Mouse (Mus musculus) adrenal gland, postnatal 25 days (tissue): ENCODE measurements around the gene Cnnm2. TPM values are rescaled to one million over a fixed set of nuclear protein-coding genes. Genes with fewer than 3 reads are reported as not detected.

ENCODE experiments used
- DNase-seq: peaks from one replicate; pipeline ENCODE4 v3.0.0; 2021; ENCODE audit warnings: mixed read lengths
- total RNA-seq: library from RNA; stranded (reverse); gene quantifications from 2 replicates; pipeline ENCODE4 v1.2.3, GENCODE M21; 2021

Gene Cnnm2
- total RNA-seq, 1 experiment from 2014 or later: 20.9 TPM

DNA sequence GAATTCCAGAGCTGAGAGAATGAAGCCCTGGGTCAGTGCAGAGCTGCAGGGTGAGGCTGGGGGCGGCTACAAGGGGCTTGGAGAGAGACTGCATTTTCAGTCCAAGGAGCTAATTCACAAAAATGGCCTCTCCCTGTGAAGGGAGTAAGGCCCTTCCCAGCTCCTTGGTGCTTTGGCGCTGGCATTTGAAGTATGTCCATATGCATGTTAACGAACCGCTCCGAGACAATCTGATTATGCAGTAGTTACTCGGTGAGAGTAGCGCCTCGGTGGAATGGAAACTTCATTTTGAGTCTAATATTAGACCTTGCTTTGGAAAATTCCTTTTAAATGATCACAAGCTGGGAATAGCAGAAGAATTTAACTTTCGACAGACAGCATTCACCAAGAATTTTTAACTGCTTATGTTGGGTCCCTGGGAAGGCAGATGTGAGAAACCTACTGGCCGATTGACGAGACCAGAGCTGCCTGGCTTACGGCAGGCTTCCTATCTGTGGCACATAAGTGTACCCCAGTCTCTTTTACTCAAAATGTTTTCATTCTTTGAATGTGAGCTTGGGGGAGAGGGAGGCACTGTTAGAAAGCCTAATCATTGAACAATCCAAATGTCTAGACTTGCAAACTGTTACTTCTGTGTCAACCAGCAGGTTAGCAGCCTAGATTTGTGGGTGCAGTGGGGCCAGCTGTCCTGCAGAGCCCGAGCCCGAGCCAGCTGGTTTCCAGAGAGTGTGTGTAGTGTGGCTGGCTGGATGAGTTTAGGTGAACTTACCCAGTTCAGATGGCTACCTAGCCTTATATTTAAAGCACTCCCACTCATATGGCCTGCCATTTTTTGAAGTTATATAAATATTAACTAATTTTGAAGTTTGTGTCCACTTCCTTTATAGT lies 87.2 kb downstream of the Cnnm2 start:
- no peak for DNase-seq

DNA sequence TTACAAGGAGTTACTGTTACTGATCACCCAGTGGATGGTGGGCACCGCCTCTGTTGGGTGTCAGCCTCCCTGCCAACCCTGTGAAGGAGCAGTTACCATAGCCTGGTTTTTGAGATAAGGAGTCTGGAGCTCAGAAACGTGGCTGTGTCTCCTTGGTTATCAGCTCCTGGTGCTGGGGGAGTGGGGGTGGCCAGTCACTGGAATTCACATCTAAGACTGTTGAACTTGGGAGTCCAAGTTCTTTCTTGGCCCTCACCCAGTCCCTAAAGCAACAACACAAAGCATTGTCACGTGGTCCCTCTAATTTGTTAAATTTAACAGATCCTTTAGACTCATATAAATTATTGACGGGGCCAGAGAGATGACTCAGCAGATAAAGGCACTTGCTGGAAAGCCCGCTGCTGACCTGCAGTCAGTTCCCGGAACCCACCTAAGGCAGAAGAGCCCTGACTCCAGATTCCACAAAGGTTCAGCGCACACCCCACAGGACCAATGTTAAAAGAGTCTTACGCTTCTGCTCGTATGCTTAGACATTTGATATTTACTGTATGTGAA lies 88.1 kb downstream of the Cnnm2 start:
- DNase-seq: no peak

DNA sequence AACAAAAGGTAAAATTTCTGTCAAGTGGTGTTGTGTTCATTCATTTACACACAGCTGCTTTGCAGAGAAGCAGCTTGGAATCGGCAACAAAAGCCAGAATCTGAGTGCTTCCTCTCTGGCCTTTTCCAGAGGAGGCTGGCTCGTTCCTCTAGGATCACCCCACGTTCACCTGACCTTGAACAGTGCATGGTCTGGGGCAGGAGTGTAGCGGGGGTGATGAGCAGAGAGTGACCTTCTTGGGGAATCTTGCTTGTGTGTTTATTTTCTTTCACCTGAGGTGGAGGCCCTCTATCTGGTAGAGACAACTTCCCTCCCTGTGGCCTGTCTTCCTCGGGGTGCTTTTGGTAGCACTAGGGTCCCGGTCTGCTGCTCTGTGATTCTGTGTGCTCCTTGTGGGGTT lies 94.8 kb downstream of the Cnnm2 start:
- DNase-seq: no peak

DNA sequence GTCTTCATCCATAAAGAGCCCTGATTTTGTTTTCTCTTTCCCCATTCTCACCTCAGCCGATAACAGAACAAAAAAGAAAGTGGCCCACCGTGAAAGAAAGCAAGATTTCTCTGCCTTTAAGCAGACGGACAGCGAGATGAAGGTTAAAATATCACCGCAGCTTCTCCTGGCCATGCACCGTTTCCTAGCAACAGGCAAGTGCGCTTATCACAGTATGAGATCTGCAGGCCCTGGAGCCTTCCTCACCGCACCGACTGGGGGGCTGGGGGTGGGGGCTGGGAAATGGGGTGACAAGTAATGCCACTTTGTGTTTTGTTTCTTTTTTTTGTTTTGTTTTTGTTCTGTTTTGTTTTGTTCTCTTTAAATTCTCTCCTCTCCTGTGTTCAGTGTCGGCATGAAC lies 95.4 kb downstream of the Cnnm2 start:
- DNase-seq: no peak

DNA sequence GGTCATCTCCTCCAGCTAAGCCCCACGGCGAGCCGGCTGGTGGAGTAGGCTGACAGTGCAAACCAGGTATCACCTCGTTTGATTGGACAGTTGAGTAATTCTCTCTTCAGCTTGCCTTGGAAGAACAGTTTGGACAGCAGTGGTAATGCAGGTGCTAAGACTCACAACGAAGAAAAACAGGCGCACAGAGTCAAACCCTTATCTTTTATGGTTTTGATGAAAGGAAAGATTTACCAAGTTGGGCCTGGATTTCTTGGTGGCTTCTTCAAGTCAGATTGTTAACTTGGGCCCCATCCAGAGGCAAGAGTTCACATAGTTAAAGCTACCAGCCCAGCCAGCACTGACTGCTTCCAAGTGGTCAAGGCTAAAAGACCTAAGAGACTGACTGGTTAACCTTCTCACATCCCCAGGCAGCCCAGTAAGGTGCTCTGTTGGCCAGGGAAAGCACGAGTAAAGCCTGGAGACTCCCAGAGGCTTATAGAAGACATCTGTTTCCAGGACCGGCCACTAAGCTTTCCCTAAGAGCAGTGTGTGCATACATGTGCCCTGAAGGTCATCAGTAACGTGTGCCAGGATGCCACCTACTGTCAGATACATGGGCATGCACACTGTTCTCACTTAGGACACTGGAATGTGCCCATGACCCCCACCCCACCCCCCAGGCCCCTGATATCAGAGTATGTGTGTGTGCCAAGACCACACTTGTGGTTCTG lies 96.0 kb downstream of the Cnnm2 start:
- no peak for DNase-seq

DNA sequence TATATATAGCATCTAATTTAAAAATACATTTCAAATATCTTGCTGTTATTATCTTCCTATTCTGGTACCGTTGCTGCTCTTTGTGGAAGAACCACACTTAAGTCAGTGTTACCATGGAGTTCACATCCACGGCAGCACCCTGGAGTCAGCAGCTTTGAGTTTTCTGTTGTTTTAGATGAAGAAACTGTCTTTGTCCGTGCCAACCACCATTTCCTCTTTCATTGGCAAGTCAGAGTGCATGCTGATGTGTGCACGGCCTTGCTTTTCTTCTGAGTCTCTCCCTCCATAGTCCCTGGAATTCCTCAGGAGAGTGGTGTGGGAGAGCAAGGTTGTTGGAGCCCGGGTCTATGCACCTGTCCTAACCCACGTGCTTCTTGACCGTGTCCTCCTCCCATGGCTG lies 96.8 kb downstream of the Cnnm2 start:
- DNase-seq: no peak

DNA sequence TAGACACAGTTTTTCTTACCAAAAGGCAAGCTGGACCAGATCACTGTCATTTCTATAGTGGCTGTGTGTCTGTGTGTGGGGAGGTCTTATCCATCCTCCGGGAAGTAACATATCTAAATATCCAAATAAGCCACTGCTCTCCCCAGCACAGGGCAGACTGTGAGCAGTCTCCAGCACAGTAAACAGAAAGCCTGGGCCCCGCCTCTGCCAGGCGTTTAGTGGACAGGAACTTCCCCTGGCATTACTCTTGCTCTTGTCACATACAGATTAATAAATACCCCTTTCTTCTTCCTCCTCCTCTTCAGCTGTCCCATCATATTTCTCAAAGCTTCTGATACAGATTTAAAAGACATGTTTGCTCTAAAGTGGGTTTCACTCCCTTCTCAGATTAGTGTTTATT lies 101.2 kb downstream of the Cnnm2 start:
- no peak for DNase-seq

DNA sequence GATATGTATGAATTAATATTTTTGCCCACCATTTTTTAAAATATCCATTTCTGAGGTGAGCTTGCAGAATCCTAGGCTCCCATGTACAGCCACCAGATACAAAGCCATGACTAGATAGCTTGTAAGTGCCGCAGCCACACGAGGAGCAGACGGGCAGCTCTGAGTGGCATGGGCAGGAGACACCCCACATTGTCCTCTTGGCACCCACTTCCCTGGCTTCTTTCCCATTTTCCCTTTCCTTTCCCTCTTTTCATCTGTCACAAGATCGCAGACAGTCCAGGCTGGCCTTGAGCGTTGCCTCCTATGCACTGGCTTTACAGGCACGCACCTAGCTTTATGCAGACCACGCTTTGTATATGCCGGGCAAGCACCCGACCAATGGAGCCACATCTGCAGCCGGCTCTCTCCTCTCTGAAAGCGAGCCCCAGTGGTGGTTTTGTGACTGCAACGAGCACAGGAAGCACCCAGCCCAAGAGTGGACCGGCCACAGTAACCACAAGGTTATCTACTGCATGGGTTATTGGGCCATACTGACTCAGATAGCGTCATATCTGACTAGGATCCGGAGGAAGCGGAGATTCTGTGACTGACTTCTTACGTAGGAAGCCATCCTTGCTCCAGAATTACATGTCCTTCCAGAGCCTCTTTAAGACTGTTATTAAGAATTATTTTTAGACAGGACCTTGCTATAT lies 102.0 kb downstream of the Cnnm2 start:
- peak; percentile 36 for DNase-seq

DNA sequence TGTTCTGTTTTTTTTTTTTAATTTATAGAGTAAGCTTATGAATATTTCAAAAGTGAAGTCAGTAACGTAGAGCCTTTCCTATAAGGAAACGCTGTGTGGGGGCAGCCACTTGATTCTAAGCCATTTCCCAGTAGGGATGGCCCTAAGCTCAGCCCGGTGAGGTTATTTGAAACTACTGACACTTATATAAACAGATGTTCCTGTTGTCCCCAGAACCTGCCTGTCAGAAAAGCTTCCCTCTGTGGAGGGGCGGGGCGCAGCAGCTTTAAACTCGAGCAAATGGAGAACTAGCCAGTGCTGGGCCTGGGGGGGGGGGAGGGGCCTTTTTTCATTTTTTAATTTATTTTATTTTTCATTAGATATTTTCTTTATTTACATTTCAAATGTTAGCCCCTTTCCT lies 102.7 kb downstream of the Cnnm2 start:
- no peak for DNase-seq

DNA sequence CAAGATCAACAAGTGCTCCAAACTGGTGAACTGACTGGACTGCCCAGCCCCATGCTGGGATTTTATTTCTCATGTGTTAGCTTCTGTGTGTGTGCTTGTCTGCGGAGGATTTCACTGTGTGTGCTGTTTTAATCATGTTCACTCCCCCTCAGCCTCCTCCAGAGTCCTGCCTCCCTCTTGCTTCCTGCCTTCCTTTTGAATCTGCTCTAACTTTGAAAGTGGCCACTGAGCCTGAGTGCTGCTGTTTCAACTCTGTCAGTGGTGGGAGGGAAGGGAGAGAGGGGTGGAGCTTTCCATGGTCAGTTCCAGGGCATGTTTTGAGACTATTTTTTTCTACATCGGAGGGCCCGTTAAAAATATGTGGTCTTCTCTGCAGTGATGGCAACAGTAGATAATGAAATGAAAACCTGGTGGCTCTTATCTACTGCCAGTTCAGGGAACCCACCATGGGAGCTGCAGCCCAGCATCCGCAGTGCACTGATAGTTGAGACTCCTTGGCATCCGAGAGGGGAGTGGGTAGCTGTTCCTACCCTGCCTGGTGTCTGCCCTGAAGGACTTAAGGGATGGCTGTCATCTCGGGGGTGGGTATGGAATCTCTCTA lies 103.4 kb downstream of the Cnnm2 start:
- DNase-seq: no peak

DNA sequence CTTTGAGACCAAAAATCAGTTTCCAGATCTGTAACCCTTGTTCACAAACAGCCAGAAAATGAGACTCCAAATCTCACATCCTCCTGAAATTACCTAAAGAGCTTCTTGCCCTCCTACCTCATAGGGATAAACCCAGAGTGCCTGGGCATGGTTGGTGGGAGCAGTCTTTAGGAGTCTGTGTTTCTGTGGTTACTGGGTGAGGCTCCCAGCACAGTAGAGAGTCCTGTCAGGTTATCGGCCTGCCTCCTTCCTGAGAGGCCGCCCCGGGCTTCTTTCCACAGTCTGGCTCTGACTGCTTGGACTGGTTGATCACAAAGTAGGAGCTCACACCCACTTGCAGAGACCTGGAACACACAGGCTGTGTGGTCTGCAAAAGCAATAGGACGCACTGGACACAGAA lies 104.0 kb downstream of the Cnnm2 start:
- DNase-seq: no peak

DNA sequence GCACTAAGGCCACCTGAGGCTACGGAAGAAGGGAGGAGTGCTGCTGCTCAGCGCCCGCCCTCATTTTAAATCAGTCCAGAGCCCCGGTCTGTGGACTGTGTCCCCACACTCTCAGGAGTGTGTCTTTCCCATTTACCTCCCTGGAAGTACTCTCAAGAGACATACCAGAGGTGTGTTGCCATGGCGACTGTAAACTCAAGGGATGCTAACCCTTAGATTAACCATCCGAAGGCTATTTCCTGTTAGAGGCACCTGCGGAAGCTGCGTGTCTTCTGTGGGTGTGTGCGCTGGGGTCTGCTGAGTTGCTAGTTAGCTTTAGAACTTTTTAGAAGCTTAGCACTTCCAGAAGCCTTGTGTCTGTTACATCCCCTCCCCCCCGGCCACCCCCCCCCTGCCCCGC lies 107.7 kb downstream of the Cnnm2 start:
- DNase-seq: no peak

DNA sequence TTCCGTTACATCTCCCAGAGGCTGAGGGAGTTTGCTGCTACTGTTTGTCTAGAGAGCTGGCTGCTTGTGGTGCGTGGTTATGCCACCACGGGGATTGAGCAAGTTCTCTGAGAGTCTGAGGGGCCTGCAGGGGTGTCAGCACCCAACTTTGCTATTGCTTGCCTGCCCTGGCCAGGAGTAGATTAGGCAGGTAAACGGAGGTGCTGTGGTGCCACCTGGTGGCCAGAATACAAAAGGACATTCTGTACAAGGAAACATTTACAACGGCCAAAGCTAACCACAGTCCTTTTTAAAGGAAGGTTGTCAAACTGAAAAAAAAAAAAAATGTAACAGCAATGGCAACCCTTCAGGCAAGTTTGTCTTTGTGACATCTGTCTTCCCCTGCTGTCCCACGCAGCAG lies 108.1 kb downstream of the Cnnm2 start:
- DNase-seq: peak; percentile 81

DNA sequence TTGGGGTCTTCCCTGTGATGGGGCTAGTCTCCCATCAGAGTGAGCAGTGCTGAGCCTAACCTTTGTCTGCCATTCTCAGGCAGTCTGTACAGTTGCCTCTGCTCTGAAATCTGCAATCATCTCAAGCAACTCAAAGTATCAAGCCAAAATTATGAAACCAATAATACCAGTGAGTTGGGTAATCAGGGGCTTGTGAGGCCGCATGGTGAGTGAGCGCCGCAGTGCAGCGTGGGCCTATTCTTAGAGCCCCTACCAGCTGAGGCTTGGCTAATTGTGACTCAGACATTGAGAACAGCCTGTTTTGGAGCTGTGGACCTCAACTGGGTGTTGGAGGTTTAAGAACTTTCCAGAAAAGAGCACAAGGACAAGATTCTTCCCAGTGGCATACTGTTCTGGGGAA lies 109.7 kb downstream of the Cnnm2 start:
- peak; percentile 36 for DNase-seq

DNA sequence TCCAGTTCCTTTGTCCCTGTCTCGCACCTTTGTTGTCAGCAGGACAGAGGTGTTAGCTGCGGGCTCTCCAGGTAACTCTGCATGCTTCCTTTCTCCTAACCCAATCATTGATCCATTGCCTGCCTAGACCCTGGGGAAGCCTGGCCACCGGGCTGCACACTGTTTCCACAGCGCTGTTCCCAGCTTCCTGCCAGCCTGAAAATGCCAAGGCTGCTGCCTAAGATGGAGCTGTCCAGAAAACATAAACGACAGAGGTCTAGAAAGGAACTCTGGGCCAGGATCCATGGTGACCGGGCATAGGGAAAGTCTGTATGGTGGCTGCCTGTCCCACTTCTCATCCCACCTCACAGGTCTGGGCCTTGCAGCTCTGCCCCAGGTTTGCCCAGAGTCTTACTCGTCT lies 110.3 kb downstream of the Cnnm2 start:
- peak; percentile 58 for DNase-seq

DNA sequence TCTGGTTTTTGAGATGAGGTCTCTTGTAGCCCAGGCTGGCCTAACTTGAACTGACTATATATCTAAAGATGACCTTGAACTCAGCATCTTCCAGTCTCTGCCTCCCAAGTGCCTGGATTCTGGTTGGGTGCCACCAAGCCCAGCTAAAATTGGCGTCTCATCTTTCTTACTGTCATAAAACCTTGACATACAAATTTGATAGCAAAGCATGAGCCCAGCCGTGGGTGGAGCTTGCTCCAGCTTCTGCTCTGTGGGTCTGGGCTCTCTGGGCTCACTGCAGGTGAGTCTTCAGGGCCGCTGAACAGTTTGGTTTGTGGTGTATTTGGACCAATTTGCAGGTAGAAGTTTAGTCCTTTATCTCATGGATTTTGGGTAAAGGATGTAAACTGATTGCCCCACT lies 112.5 kb downstream of the Cnnm2 start:
- no peak for DNase-seq

DNA sequence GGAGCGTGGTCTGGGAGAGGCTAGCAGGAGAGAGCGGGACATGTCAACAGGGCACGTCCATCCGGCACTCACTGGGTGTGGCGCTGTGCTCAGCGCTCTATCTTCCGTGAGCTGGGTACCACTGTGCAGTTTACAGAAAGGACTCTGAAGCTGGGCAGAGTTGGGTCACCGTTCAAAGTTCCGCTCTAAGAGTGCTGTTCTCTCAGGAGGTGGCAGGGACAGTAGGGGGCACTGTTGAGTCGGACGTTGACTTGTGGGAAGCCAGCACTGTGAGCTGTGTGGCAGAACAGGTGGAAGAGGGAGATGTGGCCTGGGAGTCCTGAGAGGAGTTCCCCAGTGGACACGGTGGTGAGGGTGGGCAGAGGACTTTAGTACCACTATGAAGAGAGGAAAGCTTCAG lies 114.4 kb downstream of the Cnnm2 start:
- DNase-seq: peak; percentile 89

DNA sequence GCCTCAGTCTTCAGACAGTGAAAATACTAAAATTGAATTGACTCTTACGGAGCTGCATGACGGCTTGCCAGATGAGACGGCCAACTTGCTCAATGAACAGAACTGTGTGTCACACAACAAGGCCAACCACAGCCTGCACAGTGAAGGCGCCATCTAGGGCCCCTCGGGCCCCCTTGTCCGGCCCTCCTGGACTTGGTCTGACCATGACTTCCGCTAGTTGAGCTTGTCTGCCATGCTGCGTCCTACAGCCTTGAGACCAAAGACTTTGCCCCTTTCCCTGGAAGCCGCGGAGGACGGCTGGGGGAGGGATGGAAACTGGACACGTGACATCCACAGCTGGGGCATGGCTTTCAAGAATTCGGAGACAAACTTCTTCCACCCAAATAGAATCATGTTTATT lies 116.5 kb downstream of the Cnnm2 start:
- DNase-seq: peak; percentile 50

DNA sequence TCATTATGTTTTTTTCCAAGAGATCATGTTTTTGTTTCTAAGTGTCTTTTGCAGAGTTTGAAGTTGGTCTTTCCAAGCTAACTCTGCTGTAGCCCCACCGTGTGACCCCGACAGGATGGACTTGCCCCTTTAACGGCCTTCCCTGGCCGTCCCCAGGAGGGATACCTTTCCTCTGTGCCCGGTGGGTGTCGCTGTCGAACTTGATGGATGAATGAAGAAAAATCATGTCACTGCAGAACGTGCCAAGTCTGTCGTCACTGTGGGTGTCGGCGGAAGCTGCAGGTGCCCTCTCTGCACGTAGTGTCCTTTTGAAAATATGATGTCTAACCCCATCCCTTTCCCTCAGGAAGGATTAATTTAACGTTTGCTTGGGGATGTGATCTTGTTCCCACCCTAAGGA lies 117.0 kb downstream of the Cnnm2 start:
- peak; percentile 71 for DNase-seq

DNA sequence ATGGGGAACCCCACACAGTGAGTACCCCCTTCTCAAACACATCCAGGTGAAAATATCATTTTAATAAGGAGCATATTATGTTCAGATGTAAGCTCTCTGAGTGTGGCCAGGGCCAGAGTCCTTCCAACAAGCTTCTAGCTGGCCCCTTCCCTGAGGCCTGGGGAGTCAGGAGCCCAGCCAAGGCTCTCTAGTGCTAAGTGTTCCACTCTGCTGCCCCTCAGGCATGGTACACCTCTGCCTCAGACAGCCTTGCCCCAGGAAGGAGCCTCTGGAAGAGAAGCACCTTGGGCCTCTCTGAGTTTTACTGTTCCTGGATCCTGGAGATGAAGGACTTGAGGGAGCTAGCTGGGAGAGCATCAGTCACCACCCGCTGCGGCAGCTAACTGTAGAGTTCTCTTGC lies 118.5 kb downstream of the Cnnm2 start:
- DNase-seq: no peak

DNA sequence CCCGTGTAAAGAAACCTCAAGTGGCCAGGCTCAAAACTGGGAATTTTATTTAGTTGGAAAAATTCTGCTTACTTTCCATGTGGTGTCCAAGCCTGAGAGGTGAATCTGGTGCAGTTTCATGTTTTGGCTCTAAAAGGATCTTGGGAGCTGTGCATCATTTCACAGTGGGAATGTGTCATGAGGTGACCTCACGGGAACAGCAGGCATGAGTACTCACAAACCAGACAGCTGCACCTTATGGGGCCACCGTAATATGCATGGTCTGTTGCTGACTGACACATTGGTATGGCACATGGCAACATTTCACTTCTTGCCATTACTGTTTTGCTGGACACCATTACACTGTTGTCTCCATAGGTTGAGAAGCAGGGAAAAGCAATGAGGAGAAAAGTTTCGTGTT lies 124.0 kb downstream of the Cnnm2 start:
- DNase-seq: no peak

DNA sequence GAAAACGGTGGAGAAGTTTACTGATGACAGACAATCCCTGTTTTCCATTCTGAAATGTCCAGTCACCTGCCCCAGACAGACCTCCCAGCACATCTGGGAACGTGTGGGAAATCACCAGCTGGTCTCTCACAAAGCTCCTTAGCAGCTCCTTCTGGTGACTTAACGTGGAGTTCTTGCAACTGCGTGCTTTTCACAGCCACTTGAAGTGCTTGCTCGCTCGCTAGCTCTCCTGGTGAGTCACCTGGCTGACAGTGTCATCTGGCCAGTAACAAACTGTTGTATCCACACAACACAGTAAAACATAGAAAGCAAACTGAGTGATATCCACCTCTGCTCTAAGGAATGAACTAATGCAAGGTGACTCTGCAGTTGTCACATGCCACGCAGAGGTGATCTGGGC lies 125.4 kb downstream of the Cnnm2 start:
- peak; percentile 10 for DNase-seq
